Mouse (Mus musculus) heart, postnatal 0 days (tissue): ENCODE measurements around the gene Rere. TPM values are rescaled to one million over a fixed set of nuclear protein-coding genes. Genes with fewer than 3 reads are reported as not detected.

Experiments
- ATAC-seq: fragments of 200-750 bp; cut with Nextera tagmentation; 2 replicates; pipeline ENCODE4 v1.8.0; 2017; ENCODE audit warnings: low read depth, moderate number of reproducible peaks, moderate library complexity; ENCODE audit not compliant: insufficient read depth
- DNase-seq: peaks from one replicate; pipeline ENCODE4 v3.0.0-alpha.2; 2016; ENCODE audit warnings: low spot score
- H3K27ac ChIP-seq: fragments of 300-500 bp; sonication (generic); 2 replicates; pipeline ENCODE4 v1.5.1; 2014; ENCODE audit warnings: low read depth, mild to moderate bottlenecking
- H3K27me3 ChIP-seq: fragments of 300-500 bp; sonication (generic); 2 replicates; pipeline ENCODE4 v1.6.1; 2014; ENCODE audit warnings: low read length, mixed read lengths; ENCODE audit not compliant: control insufficient read depth, insufficient read depth
- H3K36me3 ChIP-seq: fragments of 300-500 bp; sonication (generic); replicated peaks from 2 replicates; pipeline ENCODE4 v1.6.1; 2014; ENCODE audit warnings: low read length, mixed read lengths; ENCODE audit not compliant: control insufficient read depth, insufficient read depth
- H3K4me1 ChIP-seq: fragments of 300-500 bp; sonication (generic); 2 replicates; pipeline ENCODE4 v1.6.1; 2014; ENCODE audit warnings: antibody characterized with exemption; ENCODE audit not compliant: control insufficient read depth, insufficient read depth
- H3K4me2 ChIP-seq: fragments of 300-500 bp; sonication (generic); 2 replicates; pipeline ENCODE4 v1.6.1; 2014; ENCODE audit warnings: low read depth, mild to moderate bottlenecking, low read length, moderate library complexity
- H3K4me3 ChIP-seq: fragments of 300-500 bp; sonication (generic); 2 replicates; pipeline ENCODE4 v1.5.1; 2014; ENCODE audit warnings: low read depth, low read length
- H3K9ac ChIP-seq: fragments of 300-500 bp; sonication (generic); replicated peaks from 2 replicates; pipeline ENCODE4 v1.6.1; 2014; ENCODE audit warnings: low read depth, low read length, mixed read lengths
- H3K9me3 ChIP-seq: fragments of 300-500 bp; sonication (generic); replicated peaks from 2 replicates; pipeline ENCODE4 v1.6.1; 2016; ENCODE audit warnings: low read length; ENCODE audit not compliant: control insufficient read depth
- CTCF ChIP-seq: IDR thresholded peaks from 2 replicates; pipeline ENCODE4 v1.5.1; 2016; ENCODE audit warnings: antibody characterized with exemption, control low read depth, low read depth
- EP300 ChIP-seq: IDR thresholded peaks from 2 replicates; pipeline ENCODE4 v1.6.1; 2016; ENCODE audit warnings: antibody characterized with exemption, low read depth
- WGBS: fragments of 180-500 bp; shearing (Covaris S2); extraction: QIAGEN DNeasy Blood & Tissue Kit; methylation state at CpG from one replicate; pipeline ENCODE4 v1.1.7; 2014; 5-methylcytosine and 5-hydroxymethylcytosine counted together
- polyA plus RNA-seq: library from polyadenylated mRNA; unstranded; fragments of >200 nt; fragmentation: Nextera tagmentation; extraction: Ambion mirVana; gene quantifications from 2 replicates; pipeline ENCODE4 v1.2.1, GENCODE M21; 2015
- total RNA-seq: library from RNA; depleted of rRNA; stranded (reverse); fragments of >200 nt; gene quantifications from 2 replicates; pipeline ENCODE4 v1.2.3, GENCODE M21; 2014; ENCODE audit warnings: low replicate concordance

The Rere gene
- total and polyA plus RNA-seq, 2 experiments from 2014 or later: 14.6 to 17.9 TPM

DNA sequence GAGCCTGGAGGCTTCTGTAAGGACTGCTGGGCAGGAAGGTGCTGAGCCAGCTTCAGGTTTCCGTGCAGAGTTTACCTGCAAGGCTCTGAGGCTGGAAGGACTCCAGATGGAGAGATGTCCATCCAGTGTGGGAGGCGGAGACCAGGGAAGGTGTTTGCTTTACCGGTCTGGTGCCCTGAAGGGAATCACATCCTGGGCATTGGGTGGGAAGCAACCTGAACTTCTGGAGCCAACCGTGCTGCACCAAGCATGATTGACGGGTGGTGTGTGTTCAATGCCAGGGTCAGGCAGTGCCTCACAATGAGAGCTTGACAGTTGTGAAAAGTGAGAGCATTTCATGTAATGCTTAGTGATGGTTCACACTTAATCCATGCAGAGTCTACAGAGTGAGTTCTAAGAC is 32.5 kb upstream of the Rere start:
- Histone ChIP-seq H3K4me1 (no peaks in the 10 kb centered on the region), H3K27ac (no peak overlapping the region), H3K9ac (no peak overlapping the region), H3K4me3 (no peak overlapping the region), H3K27me3 (no peaks in the 10 kb centered on the region), H3K9me3 (no peaks in the 10 kb centered on the region), H3K36me3 (peaks cover 72% of the 10 kb centered on the region), H3K4me2 (no peak overlapping the region)
- ATAC-seq: no peak
- 80% methylated on average over 5 of the region's 5 CpGs for WGBS
- TF ChIP-seq CTCF (no peak), EP300 (no peak)
- no peak for DNase-seq

DNA sequence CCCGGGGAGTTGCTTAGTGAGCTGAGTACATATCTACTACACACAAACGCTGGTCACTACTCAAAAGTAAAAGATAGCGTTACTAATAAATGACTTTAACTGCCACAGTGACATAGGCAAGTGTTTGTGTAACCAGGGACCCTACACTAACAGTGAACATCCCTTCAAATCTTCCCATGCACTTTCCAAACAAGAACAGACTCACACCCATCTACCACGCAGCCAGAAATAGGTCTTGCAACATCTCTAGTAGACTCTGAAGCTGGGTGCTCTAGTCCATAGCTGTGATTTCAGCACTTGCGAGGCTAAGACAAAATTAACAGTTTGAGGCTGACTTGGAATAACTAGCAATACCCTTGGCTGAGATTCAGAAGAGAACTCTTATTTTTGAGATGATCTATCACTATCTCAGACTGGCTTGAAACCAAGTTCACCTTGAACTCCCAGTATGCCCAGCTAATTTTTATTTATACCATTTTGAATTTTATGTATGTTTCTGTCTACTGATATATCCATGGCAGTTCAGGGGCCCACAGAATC is 31.6 kb upstream of the Rere start:
- H3K9me3 ChIP-seq: no peaks in the 10 kb centered on the region
- no peak for TF ChIP-seq EP300
- no peak for TF ChIP-seq CTCF
- no peak overlapping the region for H3K4me2 ChIP-seq
- H3K9ac ChIP-seq: no peak overlapping the region
- 50% methylated on average over 5 of the region's 5 CpGs for WGBS
- H3K36me3 ChIP-seq: peaks cover 63% of the 10 kb centered on the region
- no peak for ATAC-seq
- no peaks in the 10 kb centered on the region for H3K27me3 ChIP-seq
- no peak overlapping the region for H3K4me3 ChIP-seq
- DNase-seq: no peak
- H3K27ac ChIP-seq: peak overlapping the region; percentile 44; the same call in 1 of the 2 replicates
- H3K4me1 ChIP-seq: no peaks in the 10 kb centered on the region

GRCm38 (mm10) chr4:150250549-150251422 is 30.7 kb upstream of the Rere start:
- DNase-seq: no peak
- ATAC-seq: no peak
- H3K9ac ChIP-seq: no peak overlapping the region
- H3K4me3 ChIP-seq: no peak overlapping the region
- no peaks in the 10 kb centered on the region for H3K4me1 ChIP-seq
- H3K9me3 ChIP-seq: no peaks in the 10 kb centered on the region
- peak overlapping the region; percentile 44 for H3K27ac ChIP-seq
- no peak overlapping the region for H3K4me2 ChIP-seq
- WGBS: 55% methylated on average over 18 of the region's 18 CpGs
- TF ChIP-seq CTCF (no peak), EP300 (no peak)
- H3K27me3 ChIP-seq: no peaks in the 10 kb centered on the region
- H3K36me3 ChIP-seq: peaks cover 56% of the 10 kb centered on the region

GRCm38 (mm10) chr4:150254416-150254815 is 27.0 kb upstream of the Rere start:
- peaks cover 21% of the 10 kb centered on the region for H3K36me3 ChIP-seq
- no peak for ATAC-seq
- TF ChIP-seq EP300: no peak
- TF ChIP-seq CTCF: no peak
- no peak for DNase-seq
- no peaks in the 10 kb centered on the region for H3K9me3 ChIP-seq
- H3K27ac ChIP-seq: no peak overlapping the region
- H3K9ac ChIP-seq: no peak overlapping the region
- no peak overlapping the region for H3K4me2 ChIP-seq
- H3K4me1 ChIP-seq: peaks cover 15% of the 10 kb centered on the region
- no peak overlapping the region for H3K4me3 ChIP-seq
- no peaks in the 10 kb centered on the region for H3K27me3 ChIP-seq
- 57% methylated on average over 4 of the region's 4 CpGs for WGBS

DNA sequence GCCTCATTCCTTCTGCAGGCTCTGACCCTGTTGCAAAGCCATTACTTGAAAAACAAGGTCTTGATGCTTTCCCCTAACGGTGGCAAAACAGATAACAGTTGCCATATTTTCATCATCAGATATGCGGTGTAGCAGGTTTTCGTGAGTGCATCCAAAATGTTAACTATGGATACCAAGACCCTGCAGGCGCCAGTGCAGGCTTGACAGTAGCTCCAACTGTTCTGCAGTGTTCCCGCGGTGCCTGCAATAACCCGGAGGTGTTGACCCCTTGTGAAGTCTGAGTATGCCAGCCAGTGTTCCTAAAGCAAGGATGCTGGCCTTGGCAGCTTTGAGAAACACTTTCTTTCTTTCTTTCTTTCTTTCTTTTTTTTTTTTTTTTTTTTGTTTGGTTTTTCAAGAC is 26.3 kb upstream of the Rere start:
- no peaks in the 10 kb centered on the region for H3K27me3 ChIP-seq
- no peak for ATAC-seq
- no peak for DNase-seq
- H3K4me1 ChIP-seq: peaks cover 15% of the 10 kb centered on the region
- H3K4me2 ChIP-seq: no peak overlapping the region
- H3K36me3 ChIP-seq: peaks cover 13% of the 10 kb centered on the region
- H3K4me3 ChIP-seq: no peak overlapping the region
- no peak overlapping the region for H3K27ac ChIP-seq
- TF ChIP-seq CTCF (no peak), EP300 (no peak)
- no peak overlapping the region for H3K9ac ChIP-seq
- H3K9me3 ChIP-seq: no peaks in the 10 kb centered on the region
- WGBS: 86% methylated on average over 7 of the region's 7 CpGs
